Mouse (Mus musculus): ENCODE results near the gene Nop58. TPM values are rescaled to one million over a fixed set of nuclear protein-coding genes. Genes with fewer than 3 reads are reported as not detected.

Nop58 gene
- polyA plus RNA-seq, 1 experiment from 2014 or later, result 194 TPM

GRCm38 (mm10) chr1:59670641-59671168 lies 14.1 kb upstream of the Nop58 start, which contains the start of gene Sumo1:
Sumo1 (minus strand) TSS chr1:59670834.
- H3K4me1 ChIP-seq (replicated peaks), result peaks cover 22% of the 10 kb centered on the region
- under 1% methylated on average over 36 of the region's 36 CpGs for WGBS
- peak within 1 kb of the TSS; percentile 98 for H3K27ac ChIP-seq
- peak; percentile 93 for DNase-seq (ENCODE audit: low spot score)
- H3K4me3 ChIP-seq, result peak within 1 kb of the TSS; percentile 79
- no peaks in the 10 kb centered on the region for H3K9me3 ChIP-seq
- H3K27me3 ChIP-seq (ENCODE audit: insufficient read depth, poor library complexity, severe bottlenecking), result no peaks in the 10 kb centered on the region
- peaks cover 21% of the 10 kb centered on the region; the same call in 1 of the 2 replicates for H3K36me3 ChIP-seq

DNA sequence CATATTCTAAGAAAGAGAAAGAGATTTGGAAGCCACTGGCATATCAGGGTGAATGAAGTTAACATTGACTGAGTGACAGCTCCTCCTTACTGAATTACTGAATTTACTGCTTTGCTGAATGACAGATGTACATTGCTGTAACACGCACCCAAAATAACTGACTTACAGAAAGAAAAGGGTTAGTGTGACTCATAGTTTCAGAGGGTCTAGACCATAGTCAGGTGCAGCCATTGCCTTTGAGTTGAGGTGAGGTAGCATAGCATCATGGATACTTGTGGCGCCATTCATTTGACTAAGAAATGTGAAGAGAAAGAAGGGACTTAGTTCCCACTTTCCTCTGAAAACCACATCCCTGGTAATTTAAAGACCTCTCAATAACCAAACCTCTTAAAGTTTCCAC lies 11.1 kb upstream of the Nop58 start:
- Histone ChIP-seq H3K27ac (no peak overlapping the region), H3K36me3 (peaks cover 18% of the 10 kb centered on the region; the same call in 1 of the 2 replicates), H3K9me3 (no peaks in the 10 kb centered on the region), H3K4me3 (no peak overlapping the region), H3K4me1 (replicated peaks) (peaks cover 17% of the 10 kb centered on the region), H3K27me3 (ENCODE audit: insufficient read depth, poor library complexity, severe bottlenecking) (no peaks in the 10 kb centered on the region)
- DNase-seq (ENCODE audit: low spot score), result no peak
- 97% methylated on average over 2 of the region's 2 CpGs for WGBS

- peak; percentile 7 for DNase-seq (ENCODE audit: low spot score)
- Histone ChIP-seq H3K27ac (peak overlapping the region; percentile 87), H3K27me3 (ENCODE audit: insufficient read depth, poor library complexity, severe bottlenecking) (0 out of 2 replicates have a peak, but pooled peaks cover 7% of the 10 kb centered on the region), H3K4me3 (peak overlapping the region; percentile 80), H3K4me1 (replicated peaks) (peaks cover 22% of the 10 kb centered on the region), H3K36me3 (peaks cover 21% of the 10 kb centered on the region), H3K9me3 (no peaks in the 10 kb centered on the region)
- 10% methylated on average over 11 of the region's 11 CpGs for WGBS
Measured at GRCm38 (mm10) chr1:59683926-59684818, 599 bp upstream of the Nop58 start.

DNA sequence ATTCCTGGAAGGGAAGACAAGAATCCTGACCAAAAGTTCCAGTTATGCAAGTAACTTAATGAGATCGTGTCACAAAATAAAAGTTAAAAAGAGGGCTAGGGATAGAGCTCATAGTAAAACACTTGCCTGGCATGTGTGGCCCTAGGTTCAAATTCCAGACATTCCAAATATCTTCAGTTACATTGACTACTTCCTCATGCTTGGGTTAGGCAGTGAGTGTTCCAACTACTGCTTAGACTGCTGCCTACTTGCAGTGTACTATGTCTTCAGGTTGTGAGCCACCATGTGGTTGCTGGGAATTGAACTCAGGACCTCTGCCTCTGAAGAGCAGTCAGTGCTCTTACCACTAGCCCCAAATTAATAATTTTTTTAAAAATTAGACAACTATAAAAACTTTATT lies 2.7 kb downstream of the Nop58 start:
- no peak overlapping the region for H3K27ac ChIP-seq
- no peaks in the 10 kb centered on the region for H3K9me3 ChIP-seq
- peak overlapping the region; percentile 80; the same call in 1 of the 2 replicates for H3K4me3 ChIP-seq
- no peak for DNase-seq (ENCODE audit: low spot score)
- 0 out of 2 replicates have a peak, but pooled peaks cover 7% of the 10 kb centered on the region for H3K27me3 ChIP-seq (ENCODE audit: insufficient read depth, poor library complexity, severe bottlenecking)
- peaks cover 54% of the 10 kb centered on the region for H3K36me3 ChIP-seq
- 70% methylated on average over 1 of the region's 1 CpGs for WGBS
- peaks cover 22% of the 10 kb centered on the region for H3K4me1 ChIP-seq (replicated peaks)

DNA sequence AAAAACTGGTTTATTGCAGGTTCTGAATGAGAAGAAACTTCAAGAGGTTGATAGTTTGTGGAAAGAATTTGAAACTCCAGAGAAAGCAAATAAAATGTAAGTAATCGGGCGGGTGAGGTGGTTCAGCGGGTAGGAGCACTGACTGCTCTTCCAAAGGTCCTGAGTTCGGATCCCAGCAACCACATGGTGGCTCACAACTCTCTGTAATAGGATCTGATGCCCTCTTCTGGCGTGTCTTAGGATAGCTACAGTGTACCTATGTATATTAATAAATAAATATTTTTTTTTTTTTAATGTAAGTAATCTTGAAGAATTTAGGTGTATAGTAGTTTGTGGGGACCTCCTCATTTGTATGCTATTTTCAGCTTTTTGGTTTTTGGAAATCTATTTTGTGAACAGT lies 5.7 kb downstream of the Nop58 start:
- no peaks in the 10 kb centered on the region for H3K9me3 ChIP-seq
- H3K4me1 ChIP-seq (replicated peaks), result peaks cover 22% of the 10 kb centered on the region
- WGBS, result 89% methylated on average over 5 of the region's 5 CpGs
- peaks cover 81% of the 10 kb centered on the region for H3K36me3 ChIP-seq
- no peak overlapping the region for H3K27ac ChIP-seq
- H3K4me3 ChIP-seq, result no peak overlapping the region
- DNase-seq (ENCODE audit: low spot score), result no peak
- no peaks in the 10 kb centered on the region for H3K27me3 ChIP-seq (ENCODE audit: insufficient read depth, poor library complexity, severe bottlenecking)

DNA sequence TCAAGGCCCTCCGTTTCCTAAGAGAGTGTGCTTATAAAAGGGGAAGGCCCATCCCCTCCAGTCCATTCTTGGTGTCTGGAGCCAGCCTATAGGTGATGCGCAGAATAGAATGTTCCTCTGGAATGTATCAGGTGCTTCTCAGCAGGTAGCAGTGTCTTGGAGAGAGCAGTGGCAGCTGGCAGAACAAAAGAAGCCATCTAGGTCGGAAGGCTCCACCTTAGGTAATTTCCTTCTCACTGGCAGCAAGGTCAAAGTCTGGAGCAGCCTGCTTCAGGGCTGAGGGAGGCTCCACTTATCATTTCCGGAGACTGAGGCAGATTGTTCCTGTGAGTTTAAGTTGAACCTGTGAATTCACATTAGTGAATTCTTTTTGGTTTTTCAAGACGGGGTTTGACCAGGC lies 13.0 kb downstream of the Nop58 start:
- WGBS, result 88% methylated on average over 5 of the region's 5 CpGs
- DNase-seq (ENCODE audit: low spot score), result no peak

DNA sequence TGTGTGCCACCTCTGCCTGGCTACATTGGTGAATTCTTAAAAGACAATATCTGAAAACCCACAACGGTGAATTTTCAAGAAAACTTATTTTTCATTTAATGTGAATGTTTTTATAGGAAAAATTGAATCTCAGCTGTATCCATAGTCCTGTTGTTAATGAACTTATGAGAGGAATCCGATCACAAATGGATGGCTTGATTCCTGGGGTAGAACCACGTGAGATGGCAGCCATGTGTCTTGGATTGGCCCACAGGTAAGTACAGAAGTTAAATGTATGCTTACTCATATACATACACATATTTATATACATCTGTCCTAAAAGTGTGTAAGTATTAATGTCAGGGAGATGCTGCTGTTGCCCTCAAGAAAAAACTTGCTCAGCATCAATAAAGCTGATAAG lies 13.4 kb downstream of the Nop58 start:
- no peaks in the 10 kb centered on the region for H3K4me1 ChIP-seq (replicated peaks)
- no peak overlapping the region for H3K27ac ChIP-seq
- H3K27me3 ChIP-seq (ENCODE audit: insufficient read depth, poor library complexity, severe bottlenecking), result no peaks in the 10 kb centered on the region
- DNase-seq (ENCODE audit: low spot score), result no peak
- H3K9me3 ChIP-seq, result no peaks in the 10 kb centered on the region
- 97% methylated on average over 3 of the region's 3 CpGs for WGBS
- peaks cover 99% of the 10 kb centered on the region for H3K36me3 ChIP-seq
- no peak overlapping the region for H3K4me3 ChIP-seq

More for the DNA sequence above, 13.0 kb downstream of the Nop58 start:
- no peaks in the 10 kb centered on the region for H3K4me1 ChIP-seq (replicated peaks)
- H3K27ac ChIP-seq, result no peak overlapping the region
- H3K36me3 ChIP-seq, result peaks cover 98% of the 10 kb centered on the region
- no peaks in the 10 kb centered on the region for H3K9me3 ChIP-seq
- no peaks in the 10 kb centered on the region for H3K27me3 ChIP-seq (ENCODE audit: insufficient read depth, poor library complexity, severe bottlenecking)
- H3K4me3 ChIP-seq, result no peak overlapping the region

DNA sequence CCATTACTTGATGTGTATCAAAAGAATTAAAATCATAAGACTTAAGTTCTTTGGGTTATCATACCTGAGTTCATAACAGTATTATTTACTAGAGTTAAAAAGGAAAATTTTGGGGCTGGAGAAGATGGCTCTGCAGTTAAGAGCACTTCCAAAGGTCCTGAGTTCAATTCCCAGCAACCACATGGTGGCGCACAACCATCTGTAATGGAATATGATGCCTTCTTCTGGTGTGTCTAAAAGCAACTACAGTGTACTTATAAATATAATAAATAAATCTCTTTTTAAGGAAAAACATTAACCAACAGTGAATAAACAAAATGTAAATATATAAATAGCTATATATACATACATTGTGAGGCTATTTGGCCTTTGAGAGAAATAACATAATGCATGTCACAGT lies 17.0 kb downstream of the Nop58 start:
- no peak for DNase-seq (ENCODE audit: low spot score)
- peaks cover 100% of the 10 kb centered on the region for H3K36me3 ChIP-seq
- H3K27me3 ChIP-seq (ENCODE audit: insufficient read depth, poor library complexity, severe bottlenecking), result no peaks in the 10 kb centered on the region
- 95% methylated on average over 1 of the region's 1 CpGs for WGBS
- no peaks in the 10 kb centered on the region for H3K4me1 ChIP-seq (replicated peaks)
- H3K9me3 ChIP-seq, result no peaks in the 10 kb centered on the region
- no peak overlapping the region for H3K4me3 ChIP-seq
- H3K27ac ChIP-seq, result no peak overlapping the region

GRCm38 (mm10) chr1:59719900-59720299 lies 35.1 kb downstream of the Nop58 start:
- Histone ChIP-seq H3K4me3 (no peak overlapping the region), H3K4me1 (replicated peaks) (no peaks in the 10 kb centered on the region), H3K9me3 (no peaks in the 10 kb centered on the region), H3K27ac (no peak overlapping the region), H3K36me3 (peaks cover 67% of the 10 kb centered on the region), H3K27me3 (ENCODE audit: insufficient read depth, poor library complexity, severe bottlenecking) (no peaks in the 10 kb centered on the region)
- 60% methylated on average over 4 of the region's 4 CpGs for WGBS
- DNase-seq (ENCODE audit: low spot score), result no peak

GRCm38 (mm10) chr1:59725661-59726060 lies 40.9 kb downstream of the Nop58 start:
- Histone ChIP-seq H3K36me3 (peaks cover 14% of the 10 kb centered on the region), H3K27ac (no peak overlapping the region), H3K9me3 (no peaks in the 10 kb centered on the region), H3K4me1 (replicated peaks) (peaks cover 2% of the 10 kb centered on the region; the same call in 1 of the 2 replicates), H3K4me3 (no peak overlapping the region), H3K27me3 (ENCODE audit: insufficient read depth, poor library complexity, severe bottlenecking) (no peaks in the 10 kb centered on the region)
- DNase-seq (ENCODE audit: low spot score), result no peak
- WGBS, result 62% methylated on average over 4 of the region's 4 CpGs

- WGBS, result 92% methylated on average over 8 of the region's 8 CpGs
- Histone ChIP-seq H3K4me1 (replicated peaks) (peaks cover 5% of the 10 kb centered on the region; the same call in 1 of the 2 replicates), H3K27ac (no peak overlapping the region), H3K9me3 (no peaks in the 10 kb centered on the region), H3K36me3 (no peaks in the 10 kb centered on the region), H3K27me3 (ENCODE audit: insufficient read depth, poor library complexity, severe bottlenecking) (no peaks in the 10 kb centered on the region), H3K4me3 (no peak overlapping the region)
- no peak for DNase-seq (ENCODE audit: low spot score)
Measured at GRCm38 (mm10) chr1:59730106-59730505, 45.3 kb downstream of the Nop58 start.

GRCm38 (mm10) chr1:59730737-59731136 lies 46.0 kb downstream of the Nop58 start:
- no peak for DNase-seq (ENCODE audit: low spot score)
- WGBS, result 74% methylated on average over 4 of the region's 4 CpGs
- Histone ChIP-seq H3K36me3 (no peaks in the 10 kb centered on the region), H3K27me3 (ENCODE audit: insufficient read depth, poor library complexity, severe bottlenecking) (no peaks in the 10 kb centered on the region), H3K27ac (no peak overlapping the region), H3K4me3 (no peak overlapping the region), H3K9me3 (no peaks in the 10 kb centered on the region), H3K4me1 (replicated peaks) (peaks cover 5% of the 10 kb centered on the region; the same call in 1 of the 2 replicates)

GRCm38 (mm10) chr1:59734076-59734475 lies 49.3 kb downstream of the Nop58 start:
- Histone ChIP-seq H3K27ac (no peak overlapping the region), H3K4me1 (replicated peaks) (peaks cover 5% of the 10 kb centered on the region; the same call in 1 of the 2 replicates), H3K36me3 (no peaks in the 10 kb centered on the region), H3K27me3 (ENCODE audit: insufficient read depth, poor library complexity, severe bottlenecking) (no peaks in the 10 kb centered on the region), H3K9me3 (no peaks in the 10 kb centered on the region), H3K4me3 (no peak overlapping the region)
- WGBS, result 84% methylated on average over 6 of the region's 6 CpGs
- no peak for DNase-seq (ENCODE audit: low spot score)

Measured in hindbrain, embryonic 10.5 days (tissue).